Mouse (Mus musculus) stomach, embryonic 15.5 days (tissue): ENCODE data around the gene Trim50. TPM values are rescaled to one million over a fixed set of nuclear protein-coding genes. Genes with fewer than 3 reads are reported as not detected.

Source experiments
- ATAC-seq: fragments of 200-750 bp; cut with Nextera tagmentation; 2 replicates; pipeline ENCODE4 v1.8.0; 2017; ENCODE audit warnings: low read depth, moderate number of reproducible peaks, moderate TSS enrichment; ENCODE audit not compliant: insufficient read depth, low FRiP score
- H3K27ac ChIP-seq: fragments of 300-500 bp; sonication (generic); 2 replicates; pipeline ENCODE4 v1.5.1; 2015; ENCODE audit warnings: mild to moderate bottlenecking, inconsistent platforms
- H3K27me3 ChIP-seq: fragments of 300-500 bp; sonication (generic); replicated peaks from 2 replicates; pipeline ENCODE4 v1.6.1; 2015; ENCODE audit warnings: inconsistent platforms
- H3K36me3 ChIP-seq: fragments of 300-500 bp; sonication (generic); 2 replicates; pipeline ENCODE4 v1.6.1; 2015; ENCODE audit warnings: inconsistent platforms
- H3K4me1 ChIP-seq: fragments of 300-500 bp; sonication (generic); 2 replicates; pipeline ENCODE4 v1.6.1; 2015; ENCODE audit warnings: inconsistent platforms
- H3K4me2 ChIP-seq: fragments of 300-500 bp; sonication (generic); 2 replicates; pipeline ENCODE4 v1.6.1; 2015; ENCODE audit warnings: mild to moderate bottlenecking, inconsistent platforms
- H3K4me3 ChIP-seq: fragments of 300-500 bp; sonication (generic); replicated peaks from 2 replicates; pipeline ENCODE4 v1.5.1; 2015; ENCODE audit warnings: inconsistent platforms
- H3K9ac ChIP-seq: fragments of 300-500 bp; sonication (generic); 2 replicates; pipeline ENCODE4 v1.6.1; 2015; ENCODE audit warnings: inconsistent platforms
- H3K9me3 ChIP-seq: fragments of 300-500 bp; sonication (generic); 2 replicates; pipeline ENCODE4 v1.6.1; 2016; ENCODE audit warnings: inconsistent platforms
- WGBS: fragments of 180-500 bp; shearing (Covaris S2); methylation state at CpG from one replicate; pipeline ENCODE4 v1.1.7; 2015; 5-methylcytosine and 5-hydroxymethylcytosine counted together
- microRNA-seq: library from miRNA; unstranded; fragments of <30 nt; microRNA quantifications from one replicate; pipeline ENCODE4, GENCODE M21; 2016
- polyA plus RNA-seq: library from polyadenylated mRNA; unstranded; fragments of >200 nt; fragmentation: Nextera tagmentation; extraction: Ambion mirVana; gene quantifications from 2 replicates; pipeline ENCODE4 v1.2.1, GENCODE M21; 2015

The Trim50 gene
- polyA plus RNA-seq, 1 experiment from 2014 or later, result 0.37 TPM

- H3K27ac ChIP-seq, result no peak overlapping the region
- 54% methylated on average over 6 of the region's 6 CpGs for WGBS
- no peaks in the 10 kb centered on the region for H3K36me3 ChIP-seq
- H3K9ac ChIP-seq, result no peak overlapping the region
- no peak overlapping the region for H3K4me2 ChIP-seq
- H3K4me1 ChIP-seq, result peaks cover 4% of the 10 kb centered on the region; the same call in 1 of the 2 replicates
- no peak for ATAC-seq
- H3K4me3 ChIP-seq, result no peak overlapping the region
- H3K27me3 ChIP-seq, result no peaks in the 10 kb centered on the region
- H3K9me3 ChIP-seq, result no peaks in the 10 kb centered on the region
Measured at GRCm38 (mm10) chr5:135399382-135399781, 46.3 kb downstream of the Trim50 start.

DNA sequence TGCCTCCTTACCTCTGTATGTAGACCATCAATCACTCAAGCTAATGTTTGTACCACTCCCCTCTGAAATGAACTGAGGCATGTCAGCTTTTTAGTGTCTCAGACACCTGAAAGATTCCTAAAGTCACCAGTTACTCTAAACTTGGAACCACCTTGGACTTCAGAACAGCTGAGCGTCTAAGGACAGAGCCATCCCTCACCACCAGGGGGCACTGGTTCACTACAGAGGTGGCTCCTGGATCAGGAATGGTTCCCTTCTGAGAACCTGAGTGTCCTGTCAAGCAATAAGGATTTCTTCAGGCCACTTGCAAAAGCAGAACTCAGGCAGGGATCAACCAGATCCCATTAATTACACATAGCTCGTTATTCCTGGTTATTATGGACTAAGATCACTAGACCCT is 47.1 kb downstream of the Trim50 start:
- H3K4me1 ChIP-seq, result no peaks in the 10 kb centered on the region
- no peaks in the 10 kb centered on the region for H3K9me3 ChIP-seq
- no peak overlapping the region for H3K9ac ChIP-seq
- no peaks in the 10 kb centered on the region for H3K36me3 ChIP-seq
- no peak; the same call in 1 of the 2 replicates for ATAC-seq
- 7% methylated on average over 2 of the region's 2 CpGs for WGBS
- H3K4me2 ChIP-seq, result no peak overlapping the region
- H3K27me3 ChIP-seq, result no peaks in the 10 kb centered on the region
- no peak overlapping the region for H3K4me3 ChIP-seq
- H3K27ac ChIP-seq, result no peak overlapping the region

GRCm38 (mm10) chr5:135404623-135405022 is 51.5 kb downstream of the Trim50 start:
- no peak for ATAC-seq
- Histone ChIP-seq H3K4me3 (no peak overlapping the region), H3K36me3 (no peaks in the 10 kb centered on the region), H3K27me3 (no peaks in the 10 kb centered on the region), H3K9me3 (no peaks in the 10 kb centered on the region), H3K4me1 (no peaks in the 10 kb centered on the region), H3K27ac (no peak overlapping the region), H3K9ac (no peak overlapping the region), H3K4me2 (no peak overlapping the region)
- whole genome bisulfite sequencing, result 41% methylated on average over 20 of the region's 20 CpGs

DNA sequence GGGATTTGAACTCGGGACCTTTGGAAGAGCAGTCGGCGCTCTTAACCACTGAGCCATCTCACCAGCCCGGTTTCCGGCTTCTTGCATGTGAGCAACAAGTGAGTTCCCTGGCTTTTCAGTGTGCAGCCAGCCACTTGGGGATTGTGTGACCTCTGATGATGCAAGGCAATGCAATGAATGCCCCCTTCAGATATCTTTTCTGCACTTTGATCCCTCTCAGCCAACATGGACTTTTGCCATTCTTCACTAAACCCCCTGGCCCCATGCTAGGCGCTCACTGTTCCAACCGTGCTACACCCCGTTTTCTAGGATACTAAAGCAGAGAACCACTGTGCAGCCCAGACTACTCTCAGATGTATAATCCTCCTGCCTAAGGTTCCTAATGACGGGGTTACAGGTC is 52.3 kb downstream of the Trim50 start:
- no peaks in the 10 kb centered on the region for H3K4me1 ChIP-seq
- no peak for ATAC-seq
- H3K4me2 ChIP-seq, result no peak overlapping the region
- 76% methylated on average over 9 of the region's 9 CpGs for WGBS
- no peak overlapping the region for H3K27ac ChIP-seq
- no peaks in the 10 kb centered on the region for H3K9me3 ChIP-seq
- no peaks in the 10 kb centered on the region for H3K36me3 ChIP-seq
- H3K27me3 ChIP-seq, result no peaks in the 10 kb centered on the region
- H3K9ac ChIP-seq, result no peak overlapping the region
- H3K4me3 ChIP-seq, result no peak overlapping the region

- Histone ChIP-seq H3K9ac (no peak overlapping the region), H3K4me1 (no peaks in the 10 kb centered on the region), H3K27ac (no peak overlapping the region), H3K36me3 (no peaks in the 10 kb centered on the region), H3K4me3 (no peak overlapping the region), H3K4me2 (no peak overlapping the region), H3K9me3 (no peaks in the 10 kb centered on the region), H3K27me3 (no peaks in the 10 kb centered on the region)
- 87% methylated on average over 4 of the region's 4 CpGs for WGBS
- ATAC-seq, result no peak
Measured at GRCm38 (mm10) chr5:135408114-135408513, 55.0 kb downstream of the Trim50 start.

DNA sequence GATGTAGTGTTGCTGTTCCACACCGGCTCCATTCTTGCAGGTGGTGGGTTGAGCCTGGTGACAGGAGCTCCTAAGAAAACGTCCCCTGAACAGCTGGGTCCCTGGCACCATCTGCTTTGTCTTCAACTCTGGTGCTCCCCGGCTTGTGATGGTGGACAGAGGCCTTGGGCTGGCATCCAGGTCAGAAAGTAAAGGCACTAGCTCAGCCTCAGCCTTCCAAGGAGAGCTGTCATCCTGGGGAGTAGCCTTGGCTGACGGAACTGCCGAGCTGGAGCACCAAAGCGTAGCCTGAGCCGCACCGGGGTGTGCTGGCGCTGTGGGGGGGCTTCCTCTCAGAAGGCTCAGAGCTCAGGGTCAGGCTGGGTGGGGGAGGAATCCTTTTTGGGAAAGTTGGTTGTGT is 57.2 kb downstream of the Trim50 start:
- no peak for ATAC-seq
- Histone ChIP-seq H3K27me3 (no peaks in the 10 kb centered on the region), H3K4me3 (no peak overlapping the region), H3K9me3 (no peaks in the 10 kb centered on the region), H3K9ac (no peak overlapping the region), H3K4me2 (no peak overlapping the region), H3K27ac (no peak overlapping the region), H3K36me3 (peaks cover 11% of the 10 kb centered on the region), H3K4me1 (no peaks in the 10 kb centered on the region)
- WGBS, result 87% methylated on average over 9 of the region's 9 CpGs

Small RNA genes lying within 50 kb of the gene (microRNA-seq; reads per million reads assigned to microRNA genes)
- 0.77 reads per million for gene Mir7033

Other genes with a start within 250 kb of the Trim50 start
- gene Tbl2, start 203.6 kb upstream of the Trim50 start, polyA plus RNA-seq, result 20.9 and 27.0 TPM in 2 replicates
- 48.4 and 56.0 TPM in 2 replicates for gene Bcl7b, start 185.0 kb upstream of the Trim50 start, polyA plus RNA-seq
- 37.3 and 40.1 TPM in 2 replicates for gene Baz1b, start 166.0 kb upstream of the Trim50 start, polyA plus RNA-seq
- 0.90 and 1.4 TPM in 2 replicates for gene Fzd9, start 102.1 kb upstream of the Trim50 start, polyA plus RNA-seq
- 0.41 and 0.83 TPM in 2 replicates for gene Fkbp6, start 3.3 kb upstream of the Trim50 start, polyA plus RNA-seq
- gene Nsun5, start 16.7 kb downstream of the Trim50 start, polyA plus RNA-seq, result 29.0 and 32.0 TPM in 2 replicates
- 11.2 and 11.4 TPM in 2 replicates for gene Pom121, start 41.3 kb downstream of the Trim50 start, polyA plus RNA-seq
- 23.3 and 23.8 TPM in 2 replicates for gene Hip1, start 191.8 kb downstream of the Trim50 start, polyA plus RNA-seq
- gene Ccl26, start 210.3 kb downstream of the Trim50 start, polyA plus RNA-seq, result not detected in 2 replicates
- gene Ccl24, start 219.8 kb downstream of the Trim50 start, polyA plus RNA-seq, result 6.7 and 9.5 TPM in 2 replicates